Mouse (Mus musculus) MEL (cell line): Measurements from ENCODE around the gene 4933400A11Rik. TPM values are rescaled to one million over a fixed set of nuclear protein-coding genes. Genes with fewer than 3 reads are reported as not detected.

Experiments used
- DNase-seq: peaks from one replicate; pipeline ENCODE4 v3.0.0; 2011; ENCODE audit warnings: low read depth, low spot score
- H3K27ac ChIP-seq: 2 replicates; pipeline ENCODE4 v1.5.1; 2012; ENCODE audit warnings: low read depth, mild to moderate bottlenecking, control low read depth, low read length, moderate library complexity; ENCODE audit not compliant: control insufficient read depth
- H3K27me3 ChIP-seq, 2 experiments: fragments of 150-350 bp in 1 of 2; sonication (generic) in 1 of 2; 2 replicates each; pipeline ENCODE4 v1.6.1; 2012; ENCODE audit warnings: low read length in 2 of 2, mild to moderate bottlenecking in 2 of 2, improper control_type of control experiment in 1 of 2, moderate library complexity in 1 of 2; ENCODE audit not compliant: insufficient read depth in 2 of 2, control insufficient read depth in 1 of 2
- H3K36me3 ChIP-seq, 2 experiments: 2 replicates each; pipeline ENCODE4 v1.6.1; 2012 to 2014; ENCODE audit warnings: low read length in 2 of 2, improper control_type of control experiment in 1 of 2, inconsistent platforms in 1 of 2, mild to moderate bottlenecking in 1 of 2; ENCODE audit not compliant: insufficient read depth in 2 of 2, control insufficient read depth in 1 of 2
- H3K4me1 ChIP-seq, 2 experiments: fragments of 150-350 bp in 1 of 2; sonication (generic) in 1 of 2; 2 replicates each; pipeline ENCODE4 v1.6.1; 2012; ENCODE audit warnings: low read length in 2 of 2, improper control_type of control experiment in 1 of 2, mild to moderate bottlenecking in 1 of 2; ENCODE audit not compliant: insufficient read depth in 2 of 2, control insufficient read depth in 1 of 2
- H3K4me3 ChIP-seq, 2 experiments: fragments of 150-350 bp in 1 of 2; sonication (generic) in 1 of 2; 2 replicates each; pipeline ENCODE4 v1.5.1; 2012; ENCODE audit warnings: low read depth in 2 of 2, low read length in 2 of 2, mild to moderate bottlenecking in 2 of 2, moderate library complexity in 2 of 2, control low read depth in 1 of 2, improper control_type of control experiment in 1 of 2; ENCODE audit not compliant: control insufficient read depth in 1 of 2, insufficient read depth in 1 of 2
- H3K79me2 ChIP-seq: 2 replicates; pipeline ENCODE4 v1.6.1; 2012; ENCODE audit warnings: mild to moderate bottlenecking, low read length, moderate library complexity; ENCODE audit not compliant: control insufficient read depth, poor library complexity, insufficient read depth
- H3K9ac ChIP-seq: 2 replicates; pipeline ENCODE4 v1.6.1; 2012; ENCODE audit warnings: low read depth, mild to moderate bottlenecking, control low read depth, low read length, moderate library complexity; ENCODE audit not compliant: control insufficient read depth, poor library complexity, severe bottlenecking
- H3K9me3 ChIP-seq: fragments of 150-350 bp; sonication (generic); replicated peaks from 2 replicates; pipeline ENCODE4 v1.6.1; 2012; ENCODE audit warnings: mild to moderate bottlenecking, low read length, improper control_type of control experiment, moderate library complexity; ENCODE audit not compliant: insufficient read depth
- BHLHE40 ChIP-seq: IDR thresholded peaks from 2 replicates; pipeline ENCODE4 v1.6.1; 2012; ENCODE audit warnings: low read depth, mild to moderate bottlenecking, inconsistent platforms, low read length, improper control_type of control experiment, borderline replicate concordance
- E2F4 ChIP-seq: IDR thresholded peaks from 2 replicates; pipeline ENCODE4 v1.6.1; 2011; ENCODE audit warnings: low read depth, low read length, improper control_type of control experiment, borderline replicate concordance
- ELF1 ChIP-seq: IDR thresholded peaks from 2 replicates; pipeline ENCODE4 v1.6.1; 2014; ENCODE audit warnings: low read depth, mild to moderate bottlenecking, inconsistent platforms, low read length, improper control_type of control experiment, moderate library complexity
- EP300 ChIP-seq, 2 experiments: IDR thresholded peaks; 2 replicates each; pipeline ENCODE4 v1.6.1; 2011; ENCODE audit warnings: improper control_type of control experiment in 2 of 2, low read length in 2 of 2, low read depth in 1 of 2, mild to moderate bottlenecking in 1 of 2
- GABPA ChIP-seq: IDR thresholded peaks from 2 replicates; pipeline ENCODE4 v1.6.1; 2012; ENCODE audit warnings: low read depth, mild to moderate bottlenecking, inconsistent platforms, low read length, improper control_type of control experiment, moderate library complexity
- KAT2A ChIP-seq: conservative IDR thresholded peaks from 2 replicates; pipeline ENCODE4 v1.6.1; 2012; ENCODE audit warnings: low read depth, low read length, improper control_type of control experiment, inconsistent platforms
- MAFK ChIP-seq: IDR thresholded peaks from 2 replicates; pipeline ENCODE4 v1.6.1; 2011; ENCODE audit warnings: low read depth, mild to moderate bottlenecking, low read length, improper control_type of control experiment, borderline replicate concordance
- MAX ChIP-seq: IDR thresholded peaks from 2 replicates; pipeline ENCODE4 v1.6.1; 2011; ENCODE audit warnings: low read length, improper control_type of control experiment
- MAZ ChIP-seq: IDR thresholded peaks from 2 replicates; pipeline ENCODE4 v1.6.1; 2012; ENCODE audit warnings: low read depth, mild to moderate bottlenecking, inconsistent platforms, low read length, improper control_type of control experiment
- MEF2A ChIP-seq: IDR thresholded peaks from 2 replicates; pipeline ENCODE4 v1.6.1; 2014; ENCODE audit warnings: low read depth, mild to moderate bottlenecking, inconsistent platforms, low read length, improper control_type of control experiment; ENCODE audit not compliant: poor library complexity, insufficient replicate concordance, severe bottlenecking; ENCODE audit errors: extremely low read depth
- MXI1 ChIP-seq: IDR thresholded peaks from 2 replicates; pipeline ENCODE4 v1.6.1; 2011; ENCODE audit warnings: mild to moderate bottlenecking, low read depth, low read length, improper control_type of control experiment
- MYB ChIP-seq: IDR thresholded peaks from 2 replicates; pipeline ENCODE4 v1.6.1; 2011; ENCODE audit warnings: mild to moderate bottlenecking, low read depth, low read length, improper control_type of control experiment
- NRF1 ChIP-seq: IDR thresholded peaks from 2 replicates; pipeline ENCODE4 v1.6.1; 2014; ENCODE audit warnings: low read depth, mild to moderate bottlenecking, inconsistent platforms, low read length, improper control_type of control experiment, moderate library complexity; ENCODE audit not compliant: poor library complexity, insufficient read depth, severe bottlenecking
- POLR2AphosphoS5 ChIP-seq: IDR thresholded peaks from 2 replicates; pipeline ENCODE4 v1.6.1; 2012; ENCODE audit warnings: low read depth, borderline replicate concordance, mild to moderate bottlenecking, inconsistent platforms, low read length, moderate library complexity, mixed read lengths
- RAD21 ChIP-seq: IDR thresholded peaks from 2 replicates; pipeline ENCODE4 v1.6.1; 2011; ENCODE audit warnings: mild to moderate bottlenecking, low read depth, low read length, improper control_type of control experiment
- TAL1 ChIP-seq: IDR thresholded peaks from 2 replicates; pipeline ENCODE4 v1.6.1; 2012; ENCODE audit warnings: mild to moderate bottlenecking, inconsistent platforms, low read length, moderate library complexity, mixed read lengths
- TCF12 ChIP-seq: IDR thresholded peaks from 2 replicates; pipeline ENCODE4 v1.6.1; 2014; ENCODE audit warnings: low read depth, mild to moderate bottlenecking, inconsistent platforms, low read length, improper control_type of control experiment, moderate library complexity
- UBTF ChIP-seq: IDR thresholded peaks from 2 replicates; pipeline ENCODE4 v1.6.1; 2012; ENCODE audit warnings: low read depth, mild to moderate bottlenecking, inconsistent platforms, low read length, improper control_type of control experiment, moderate library complexity, borderline replicate concordance; ENCODE audit not compliant: insufficient read depth
- USF1 ChIP-seq: IDR thresholded peaks from 2 replicates; pipeline ENCODE4 v1.6.1; 2014; ENCODE audit warnings: low read depth, mild to moderate bottlenecking, inconsistent platforms, low read length, improper control_type of control experiment, moderate library complexity
- ZC3H11A ChIP-seq: IDR thresholded peaks from 2 replicates; pipeline ENCODE4 v1.6.1; 2012; ENCODE audit warnings: low read depth, mild to moderate bottlenecking, inconsistent platforms, low read length, improper control_type of control experiment
- ZKSCAN1 ChIP-seq: IDR thresholded peaks from 2 replicates; pipeline ENCODE4 v1.6.1; 2012; ENCODE audit warnings: low read depth, mild to moderate bottlenecking, inconsistent platforms, low read length, improper control_type of control experiment, moderate library complexity
- polyA plus RNA-seq, 2 experiments: library from polyadenylated mRNA; stranded (reverse) in 1 of 2; unstranded in 1 of 2; fragments of >175 nt in 1 of 2; fragments of >200 nt in 1 of 2; gene quantifications; 2 replicates each; pipeline versions ENCODE4 v1.2.1 to v1.2.4; 2012; ENCODE audit warnings: low replicate concordance in 2 of 2, low read depth in 1 of 2; ENCODE audit not compliant: insufficient read length in 2 of 2, insufficient read depth in 1 of 2, missing spikeins in 1 of 2
- total RNA-seq: library from RNA; depleted of rRNA; stranded (reverse); fragments of 300-350 nt; gene quantifications from 2 replicates; pipeline ENCODE4 v1.2.3, GENCODE M21; 2012

4933400A11Rik gene
- total and polyA plus RNA-seq, 3 experiments, result not detected

GRCm38 (mm10) chrX:169826947-169827346 is 47.5 kb upstream of the 4933400A11Rik start:
- Histone ChIP-seq H3K9ac (no peak overlapping the region), H3K27ac (no peak overlapping the region), H3K9me3 (no peaks in the 10 kb centered on the region), H3K79me2 (no peaks in the 10 kb centered on the region), H3K4me1 (no peaks in the 10 kb centered on the region), H3K27me3 (peaks cover 2% of the 10 kb centered on the region in 2 experiments; a peak in 2 of 4 replicates), H3K4me3 (no peak overlapping the region), H3K36me3 (no peaks in the 10 kb centered on the region)
- TF ChIP-seq GABPA (no peak), NRF1 (no peak), UBTF (no peak), ZKSCAN1 (no peak), MYB (no peak), MEF2A (no peak), POLR2AphosphoS5 (no peak), TAL1 (no peak), RAD21 (no peak), MAZ (no peak), MAX (no peak), KAT2A (no peak)
- no peak for DNase-seq

GRCm38 (mm10) chrX:169813673-169814072 is 34.2 kb upstream of the 4933400A11Rik start:
- Histone ChIP-seq H3K27me3 (peaks cover 2 to 3% of the 10 kb centered on the region in 2 experiments; a peak in 2 of 4 replicates), H3K4me3 (no peak overlapping the region), H3K9me3 (no peaks in the 10 kb centered on the region), H3K36me3 (no peaks in the 10 kb centered on the region), H3K9ac (no peak overlapping the region), H3K4me1 (no peaks in the 10 kb centered on the region), H3K79me2 (no peaks in the 10 kb centered on the region), H3K27ac (no peak overlapping the region)
- TF ChIP-seq E2F4 (no peak), KAT2A (no peak), RAD21 (no peak), MEF2A (no peak), MAZ (no peak), BHLHE40 (no peak), ZC3H11A (no peak), GABPA (no peak), EP300 (IDR thresholded peaks at IDR 0.05; ENCODE audit: low read depth in 1 of 2, low read length in 2 of 2) (no peak), MXI1 (no peak), ZKSCAN1 (no peak), POLR2AphosphoS5 (no peak), MAX (no peak), USF1 (no peak), TCF12 (no peak), MAFK (no peak), ELF1 (no peak)
- DNase-seq, result no peak
